Mouse (Mus musculus) heart, adult 2 months (tissue): ENCODE results near the gene Frmd7. TPM values are rescaled to one million over a fixed set of nuclear protein-coding genes. Genes with fewer than 3 reads are reported as not detected.

Experiments
- DNase-seq, 2 experiments: peaks; one replicate each; pipeline ENCODE4 v3.0.0; 2021
- H3K27ac ChIP-seq: fragments of 200-600 bp; 2 replicates; pipeline ENCODE4 v1.8.1; 2022
- H3K27me3 ChIP-seq: fragments of 200-500 bp; 2 replicates; pipeline ENCODE4 v1.6.1; 2012; ENCODE audit warnings: mild to moderate bottlenecking, low read length, inconsistent platforms, mixed read lengths; ENCODE audit not compliant: control insufficient read depth, insufficient read depth
- H3K36me3 ChIP-seq: fragments of 200-500 bp; 2 replicates; pipeline ENCODE4 v1.6.1; 2012; ENCODE audit warnings: low read length, inconsistent platforms; ENCODE audit not compliant: control insufficient read depth, insufficient read depth
- H3K4me1 ChIP-seq: fragments of 200-500 bp; 2 replicates; pipeline ENCODE4 v1.6.1; 2011; ENCODE audit warnings: low read length; ENCODE audit not compliant: control insufficient read depth, insufficient read depth
- H3K4me3 ChIP-seq: fragments of 200-600 bp; 2 replicates; pipeline ENCODE4 v1.8.1; 2022
- H3K79me2 ChIP-seq: fragments of 200-500 bp; replicated peaks from 2 replicates; pipeline ENCODE4 v1.6.1; 2012; ENCODE audit warnings: mild to moderate bottlenecking, inconsistent platforms, low read length, moderate library complexity, mixed read lengths; ENCODE audit not compliant: control insufficient read depth, insufficient read depth
- H3K9ac ChIP-seq: fragments of 200-500 bp; 2 replicates; pipeline ENCODE4 v1.6.1; 2012; ENCODE audit warnings: low read depth, mild to moderate bottlenecking, control low read depth, inconsistent platforms, low read length, mixed read lengths
- CTCF ChIP-seq: fragments of 200-600 bp; IDR thresholded peaks from 2 replicates; pipeline ENCODE4 v1.8.1; 2022; ENCODE audit warnings: antibody characterized with exemption, mild to moderate bottlenecking, moderate library complexity
- EP300 ChIP-seq: fragments of 200-500 bp; IDR thresholded peaks from 2 replicates; pipeline ENCODE4 v1.6.1; 2011; ENCODE audit warnings: low read depth, low read length, control low read depth; ENCODE audit not compliant: insufficient read depth
- POLR2A ChIP-seq: fragments of 200-500 bp; IDR thresholded peaks from 2 replicates; pipeline ENCODE4 v1.6.1; 2011; ENCODE audit warnings: mild to moderate bottlenecking, low read depth, low read length, control low read depth; ENCODE audit not compliant: insufficient read depth
- WGBS: fragments of 180-500 bp; shearing (Covaris S2); methylation state at CpG from one replicate; pipeline ENCODE4 v1.1.7; 2018; 5-methylcytosine and 5-hydroxymethylcytosine counted together
- intact Hi-C: fragments of 180-260 bp; cut with DNase I; formaldehyde crosslinking; loops from one replicate; pipeline ENCODE4 v1.15.1; 2025
- polyA plus RNA-seq: library from polyadenylated mRNA; depleted of rRNA; stranded (reverse); fragments of >200 nt; gene quantifications from 2 replicates; pipeline ENCODE4 v1.2.3, GENCODE M21; 2012; rRNA removed
- total RNA-seq, 2 experiments: library from RNA; stranded (reverse); gene quantifications; 2 replicates each; pipeline ENCODE4 v1.2.3; 2021

Gene Frmd7
- total and polyA plus RNA-seq, 3 experiments, result 0.10 to 0.12 TPM; not detected in 1

DNA sequence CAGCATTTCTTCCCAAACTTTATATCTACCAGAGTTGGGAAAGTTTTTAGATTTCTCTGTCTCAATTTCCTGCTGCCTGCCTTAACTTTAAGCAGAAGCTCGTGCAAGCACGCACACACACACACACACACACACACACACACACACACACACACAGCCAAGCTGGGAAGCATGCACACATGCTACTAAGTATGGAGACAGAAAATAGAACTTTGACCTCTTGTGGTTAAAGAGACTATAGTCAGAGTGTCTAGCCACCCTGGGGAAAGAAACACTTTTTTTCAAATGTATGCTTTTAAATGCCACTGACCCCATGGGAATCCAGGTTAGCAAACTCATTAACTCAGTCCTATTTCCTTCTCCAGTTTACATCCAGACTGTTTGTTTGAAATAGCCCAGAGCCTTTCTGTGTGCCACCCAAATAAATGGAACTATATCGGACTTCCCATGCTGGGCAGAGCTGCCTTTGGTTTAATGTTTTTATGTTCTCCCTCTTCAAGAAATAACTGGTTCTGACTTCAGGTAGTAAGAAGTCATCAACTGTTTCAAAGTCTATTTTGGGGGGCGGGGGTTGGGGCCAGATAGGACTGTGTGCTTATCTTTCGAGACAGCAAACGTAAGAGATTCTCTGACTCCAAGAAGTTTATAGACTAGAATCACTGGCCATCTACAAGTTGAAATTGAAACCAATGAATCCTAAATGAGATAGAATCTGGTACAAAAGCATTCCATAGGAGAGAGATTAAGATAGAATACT lies 91.9 kb downstream of the Frmd7 start:
- Histone ChIP-seq H3K4me3 (no peak overlapping the region), H3K36me3 (no peaks in the 10 kb centered on the region), H3K4me1 (no peaks in the 10 kb centered on the region), H3K27me3 (no peaks in the 10 kb centered on the region), H3K9ac (no peak overlapping the region), H3K27ac (no peak overlapping the region), H3K79me2 (no peaks in the 10 kb centered on the region)
- TF ChIP-seq CTCF, result no peak
- TF ChIP-seq POLR2A, result no peak
- no peak for TF ChIP-seq EP300
- intact Hi-C loops, result no loop called here
- no peak for DNase-seq
- 75% methylated on average over 6 of the region's 6 CpGs for WGBS

Other genes starting within 250 kb of the Frmd7 start
- gene Stk26, start 101.7 kb downstream of the Frmd7 start, total RNA-seq, result 1 to 10 TPM; 2.2 to 3.4 TPM
- 1.0 and 1.3 TPM in 2 replicates for gene Stk26, start 101.7 kb downstream of the Frmd7 start, polyA plus RNA-seq
- 10 to 100 TPM; 19.4 to 22.2 TPM for gene Rap2c, start 75.3 kb upstream of the Frmd7 start, total RNA-seq
- gene Rap2c, start 75.3 kb upstream of the Frmd7 start, polyA plus RNA-seq, result 4.6 and 10.1 TPM in 2 replicates